Mouse (Mus musculus) forebrain, embryonic 13.5 days (tissue): Measurements from ENCODE around the gene Cdc27. TPM values are rescaled to one million over a fixed set of nuclear protein-coding genes. Genes with fewer than 3 reads are reported as not detected.

Source experiments
- ATAC-seq: fragments of 200-750 bp; cut with Nextera tagmentation; 2 replicates; pipeline ENCODE4 v1.8.0; 2017
- H3K27ac ChIP-seq: fragments of 300-500 bp; sonication (generic); 2 replicates; pipeline ENCODE4 v1.5.1; 2015; ENCODE audit warnings: inconsistent platforms, mild to moderate bottlenecking, moderate library complexity
- H3K27me3 ChIP-seq: fragments of 300-500 bp; sonication (generic); 2 replicates; pipeline ENCODE4 v1.6.1; 2015; ENCODE audit warnings: mild to moderate bottlenecking, inconsistent platforms
- H3K36me3 ChIP-seq: fragments of 300-500 bp; sonication (generic); 2 replicates; pipeline ENCODE4 v1.6.1; 2015; ENCODE audit warnings: mild to moderate bottlenecking, inconsistent platforms; ENCODE audit not compliant: poor library complexity, severe bottlenecking
- H3K4me1 ChIP-seq: fragments of 300-500 bp; sonication (generic); 2 replicates; pipeline ENCODE4 v1.6.1; 2015; ENCODE audit warnings: inconsistent platforms
- H3K4me2 ChIP-seq: fragments of 300-500 bp; sonication (generic); 2 replicates; pipeline ENCODE4 v1.6.1; 2015; ENCODE audit warnings: inconsistent platforms, mild to moderate bottlenecking, moderate library complexity
- H3K4me3 ChIP-seq: fragments of 300-500 bp; sonication (generic); 2 replicates; pipeline ENCODE4 v1.5.1; 2015; ENCODE audit warnings: mild to moderate bottlenecking, inconsistent platforms
- H3K9ac ChIP-seq: fragments of 300-500 bp; sonication (generic); 2 replicates; pipeline ENCODE4 v1.6.1; 2015; ENCODE audit warnings: mild to moderate bottlenecking, inconsistent platforms
- H3K9me3 ChIP-seq: fragments of 300-500 bp; sonication (generic); replicated peaks from 2 replicates; pipeline ENCODE4 v1.6.1; 2016; ENCODE audit warnings: inconsistent platforms
- WGBS: fragments of 180-500 bp; shearing (Covaris S2); methylation state at CpG from one replicate; pipeline ENCODE4 v1.1.7; 2015; 5-methylcytosine and 5-hydroxymethylcytosine counted together
- polyA plus RNA-seq: library from polyadenylated mRNA; unstranded; fragments of >200 nt; fragmentation: Nextera tagmentation; extraction: Ambion mirVana; gene quantifications from 2 replicates; pipeline ENCODE4 v1.2.1, GENCODE M21; 2015

Gene Cdc27
- polyA plus RNA-seq, 1 experiment from 2014 or later = 43.7 TPM

GRCm38 (mm10) chr11:104467698-104468097 is 82.7 kb downstream of the Cdc27 start:
- ATAC-seq = no peak
- Histone ChIP-seq H3K36me3 (peaks cover 10% of the 10 kb centered on the region; the same call in 1 of the 2 replicates), H3K4me3 (no peak overlapping the region), H3K4me2 (peak overlapping the region; percentile 34), H3K27ac (no peak overlapping the region), H3K4me1 (peaks cover 21% of the 10 kb centered on the region), H3K27me3 (no peaks in the 10 kb centered on the region), H3K9me3 (no peaks in the 10 kb centered on the region), H3K9ac (no peak overlapping the region)
- WGBS = 77% methylated on average over 5 of the region's 5 CpGs

- no peaks in the 10 kb centered on the region for H3K9me3 ChIP-seq
- H3K27ac ChIP-seq = no peak overlapping the region
- H3K4me2 ChIP-seq = no peak overlapping the region
- H3K36me3 ChIP-seq = peaks cover 15% of the 10 kb centered on the region; the same call in 1 of the 2 replicates
- no peaks in the 10 kb centered on the region for H3K27me3 ChIP-seq
- H3K9ac ChIP-seq = no peak overlapping the region
- no peak overlapping the region for H3K4me3 ChIP-seq
- no peak for ATAC-seq
- peaks cover 1% of the 10 kb centered on the region for H3K4me1 ChIP-seq
Observed at GRCm38 (mm10) chr11:104461551-104461950, 88.9 kb downstream of the Cdc27 start.

- no peak overlapping the region for H3K4me2 ChIP-seq
- no peaks in the 10 kb centered on the region for H3K4me1 ChIP-seq
- H3K27ac ChIP-seq = no peak overlapping the region
- peaks cover 9% of the 10 kb centered on the region; the same call in 1 of the 2 replicates for H3K36me3 ChIP-seq
- no peaks in the 10 kb centered on the region for H3K9me3 ChIP-seq
- H3K4me3 ChIP-seq = no peak overlapping the region
- no peak overlapping the region for H3K9ac ChIP-seq
- WGBS = 90% methylated on average over 2 of the region's 2 CpGs
- ATAC-seq = no peak
- H3K27me3 ChIP-seq = no peaks in the 10 kb centered on the region
Observed at GRCm38 (mm10) chr11:104459671-104460070, 90.7 kb downstream of the Cdc27 start.

GRCm38 (mm10) chr11:104458507-104458906 is 91.9 kb downstream of the Cdc27 start:
- Histone ChIP-seq H3K9ac (no peak overlapping the region), H3K27ac (no peak overlapping the region), H3K27me3 (no peaks in the 10 kb centered on the region), H3K4me2 (no peak overlapping the region), H3K9me3 (no peaks in the 10 kb centered on the region), H3K4me1 (no peaks in the 10 kb centered on the region), H3K4me3 (no peak overlapping the region), H3K36me3 (peaks cover 4% of the 10 kb centered on the region; the same call in 1 of the 2 replicates)
- ATAC-seq = no peak
- 80% methylated on average over 2 of the region's 2 CpGs for WGBS

Other genes starting within 250 kb of the Cdc27 start
- 26.1 and 29.3 TPM in 2 replicates for gene Kansl1, start 81.8 kb downstream of the Cdc27 start, polyA plus RNA-seq
- gene Myl4, start within 50 bp of the Cdc27 start, polyA plus RNA-seq = 1.2 and 2.8 TPM in 2 replicates
- gene Itgb3, start 57.4 kb upstream of the Cdc27 start, polyA plus RNA-seq = 0.43 and 0.89 TPM in 2 replicates
- not detected in 2 replicates for gene Gm11639, start 135.1 kb upstream of the Cdc27 start, polyA plus RNA-seq